Mouse (Mus musculus) stomach, embryonic 15.5 days (tissue): ENCODE data around the gene Gm12394. TPM values are rescaled to one million over a fixed set of nuclear protein-coding genes. Genes with fewer than 3 reads are reported as not detected.
"Not testable (repeated sequence)": the region's sequence is repeated elsewhere in the genome, so short reads cannot be mapped to it uniquely, and the experiment has no call there.

Source experiments
- ATAC-seq: fragments of 200-750 bp; cut with Nextera tagmentation; 2 replicates; pipeline ENCODE4 v1.8.0; 2017; ENCODE audit warnings: low read depth, moderate number of reproducible peaks, moderate TSS enrichment; ENCODE audit not compliant: insufficient read depth, low FRiP score
- H3K27ac ChIP-seq: fragments of 300-500 bp; sonication (generic); 2 replicates; pipeline ENCODE4 v1.5.1; 2015; ENCODE audit warnings: mild to moderate bottlenecking, inconsistent platforms
- H3K27me3 ChIP-seq: fragments of 300-500 bp; sonication (generic); replicated peaks from 2 replicates; pipeline ENCODE4 v1.6.1; 2015; ENCODE audit warnings: inconsistent platforms
- H3K36me3 ChIP-seq: fragments of 300-500 bp; sonication (generic); 2 replicates; pipeline ENCODE4 v1.6.1; 2015; ENCODE audit warnings: inconsistent platforms
- H3K4me1 ChIP-seq: fragments of 300-500 bp; sonication (generic); 2 replicates; pipeline ENCODE4 v1.6.1; 2015; ENCODE audit warnings: inconsistent platforms
- H3K4me2 ChIP-seq: fragments of 300-500 bp; sonication (generic); 2 replicates; pipeline ENCODE4 v1.6.1; 2015; ENCODE audit warnings: mild to moderate bottlenecking, inconsistent platforms
- H3K4me3 ChIP-seq: fragments of 300-500 bp; sonication (generic); replicated peaks from 2 replicates; pipeline ENCODE4 v1.5.1; 2015; ENCODE audit warnings: inconsistent platforms
- H3K9ac ChIP-seq: fragments of 300-500 bp; sonication (generic); 2 replicates; pipeline ENCODE4 v1.6.1; 2015; ENCODE audit warnings: inconsistent platforms
- H3K9me3 ChIP-seq: fragments of 300-500 bp; sonication (generic); 2 replicates; pipeline ENCODE4 v1.6.1; 2016; ENCODE audit warnings: inconsistent platforms
- whole genome bisulfite sequencing: fragments of 180-500 bp; shearing (Covaris S2); methylation state at CpG from one replicate; pipeline ENCODE4 v1.1.7; 2015; 5-methylcytosine and 5-hydroxymethylcytosine counted together
- polyA plus RNA-seq: library from polyadenylated mRNA; unstranded; fragments of >200 nt; fragmentation: Nextera tagmentation; extraction: Ambion mirVana; gene quantifications from 2 replicates; pipeline ENCODE4 v1.2.1, GENCODE M21; 2015

Gm12394 gene
- polyA plus RNA-seq, 1 experiment from 2014 or later: not detected

GRCm38 (mm10) chr4:42773893-42774292 is 82.7 kb downstream of the Gm12394 start, which contains the start of gene Ccl21a:
Ccl21a (minus strand) TSS chr4:42773993.
- H3K4me3 ChIP-seq, H3K9me3 ChIP-seq, H3K27ac ChIP-seq, H3K27me3 ChIP-seq, H3K4me2 ChIP-seq, H3K4me1 ChIP-seq, H3K36me3 ChIP-seq, ATAC-seq, H3K9ac ChIP-seq: not testable (repeated sequence)
- no CpG with 5 or more reads among the region's 5 CpGs for WGBS

DNA sequence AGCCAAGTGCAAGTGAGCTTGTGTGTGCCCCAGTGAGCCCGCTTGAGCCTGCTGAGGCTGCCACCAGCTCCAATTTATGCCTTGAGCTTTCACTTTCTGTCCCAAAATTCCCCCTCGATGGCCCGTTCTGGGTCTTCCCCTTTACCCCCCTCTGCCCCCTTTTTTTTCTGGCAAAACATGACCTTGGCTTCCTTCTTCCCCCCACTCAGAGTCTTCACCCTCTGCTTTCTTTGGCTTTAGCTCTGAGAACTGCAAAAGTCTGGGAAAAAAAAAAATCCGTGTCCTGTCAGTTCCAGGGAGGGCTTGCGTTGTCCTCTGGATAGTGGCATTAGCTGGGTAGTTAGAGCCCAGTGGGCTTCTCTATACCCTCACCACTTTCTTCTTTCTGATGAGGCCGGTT is 100.1 kb downstream of the Gm12394 start, which contains the start of gene Ccl19:
Ccl19 (minus strand) TSS at position 101 of the 400 bp plus-strand sequence.
- not testable (repeated sequence) for ATAC-seq, H3K27ac ChIP-seq, H3K4me2 ChIP-seq, H3K9ac ChIP-seq, H3K4me1 ChIP-seq, H3K9me3 ChIP-seq, H3K36me3 ChIP-seq, H3K4me3 ChIP-seq, H3K27me3 ChIP-seq
- no CpG with 5 or more reads among the region's 6 CpGs for WGBS

DNA sequence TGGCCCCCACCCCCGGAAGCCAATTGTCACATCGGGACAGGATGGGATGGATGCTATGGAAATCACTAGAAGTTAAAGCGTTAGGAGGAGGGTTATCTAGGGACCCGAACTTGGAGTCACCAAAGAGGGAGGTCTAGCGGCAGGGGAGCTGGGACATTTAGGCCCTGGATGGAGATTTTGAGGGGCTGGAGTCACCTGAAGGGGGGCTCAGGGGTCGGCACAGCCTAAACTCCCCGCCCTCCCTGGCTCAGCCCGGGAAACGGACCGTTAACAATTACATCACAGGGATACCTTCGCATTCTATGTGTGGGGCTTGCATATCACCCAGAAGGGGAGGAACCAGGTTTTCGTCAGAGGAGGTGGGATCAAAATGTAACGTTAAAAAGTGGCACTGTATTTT is 121.3 kb downstream of the Gm12394 start, which contains the start of gene 4930578G10Rik:
4930578G10Rik (plus strand) TSS at position 301 of the 400 bp plus-strand sequence.
- not testable (repeated sequence) for H3K27me3 ChIP-seq, H3K9ac ChIP-seq, H3K9me3 ChIP-seq, H3K36me3 ChIP-seq, H3K4me1 ChIP-seq, ATAC-seq, H3K27ac ChIP-seq, H3K4me3 ChIP-seq, H3K4me2 ChIP-seq
- WGBS: no CpG with 5 or more reads among the region's 13 CpGs

Other genes with a start within 250 kb of the Gm12394 start
- gene Gm10591, start 244.6 kb downstream of the Gm12394 start, polyA plus RNA-seq: not detected in 2 replicates
- gene Gm2564, start 227.1 kb downstream of the Gm12394 start, polyA plus RNA-seq: 0.37 and 0.58 TPM in 2 replicates
- not detected in 2 replicates for gene Ccl27b, start 201.5 kb downstream of the Gm12394 start, polyA plus RNA-seq
- not detected in 2 replicates for gene Il11ra2, start 194.9 kb downstream of the Gm12394 start, polyA plus RNA-seq
- gene 4930578G10Rik, start 121.2 kb downstream of the Gm12394 start, polyA plus RNA-seq: not detected in 2 replicates
- 0.45 TPM in 1 of 2 replicates, not detected in the other for gene Ccl19, start 100.2 kb downstream of the Gm12394 start, polyA plus RNA-seq
- gene Ccl21a, start 82.8 kb downstream of the Gm12394 start, polyA plus RNA-seq: 41.8 and 47.0 TPM in 2 replicates
- gene Fam205a1, start 2.9 kb downstream of the Gm12394 start, polyA plus RNA-seq: not detected in 2 replicates
- gene Fam205c, start 17.5 kb upstream of the Gm12394 start, polyA plus RNA-seq: 0.24 and 0.42 TPM in 2 replicates
- 1.1 and 2.1 TPM in 2 replicates for gene Phf24, start 59.9 kb upstream of the Gm12394 start, polyA plus RNA-seq
- gene Dnajb5, start 93.0 kb upstream of the Gm12394 start, polyA plus RNA-seq: 7.6 and 9.2 TPM in 2 replicates
- 0.43 and 1.7 TPM in 2 replicates for gene 1700022I11Rik, start 112.8 kb upstream of the Gm12394 start, polyA plus RNA-seq
- gene Vcp, start 143.7 kb upstream of the Gm12394 start, polyA plus RNA-seq: 430 and 514 TPM in 2 replicates
- 13.0 and 17.2 TPM in 2 replicates for gene Fancg, start 153.7 kb upstream of the Gm12394 start, polyA plus RNA-seq
- 21.7 and 22.6 TPM in 2 replicates for gene Pigo, start 169.0 kb upstream of the Gm12394 start, polyA plus RNA-seq
- 303 TPM in 2 replicates for gene Stoml2, start 174.9 kb upstream of the Gm12394 start, polyA plus RNA-seq
- 11.9 and 13.2 TPM in 2 replicates for gene Fam214b, start 189.4 kb upstream of the Gm12394 start, polyA plus RNA-seq
- 7.8 and 9.1 TPM in 2 replicates for gene Unc13b, start 202.2 kb upstream of the Gm12394 start, polyA plus RNA-seq